Mouse (Mus musculus): ENCODE results near the gene Cirbp. TPM values are rescaled to one million over a fixed set of nuclear protein-coding genes. Genes with fewer than 3 reads are reported as not detected.

Gene Cirbp
- polyA plus RNA-seq, 1 experiment = 50.2 TPM

GRCm38 (mm10) chr10:80154384-80154783, 11.4 kb upstream of the Cirbp start:
- no peak overlapping the region for H3K27ac ChIP-seq (ENCODE audit: insufficient read depth, low read length)
- peaks cover 19% of the 10 kb centered on the region for H3K4me1 ChIP-seq (ENCODE audit: control insufficient read depth, insufficient read depth, low read length)
- no peak for TF ChIP-seq CTCF (IDR thresholded peaks at IDR 0.05; ENCODE audit: borderline replicate concordance, insufficient read depth, low read length)
- TF ChIP-seq POLR2A (IDR thresholded peaks at IDR 0.05; ENCODE audit: low read depth, low read length) = no peak
- no peak overlapping the region for H3K4me3 ChIP-seq (ENCODE audit: insufficient read depth, low read length)

- H3K27ac ChIP-seq (ENCODE audit: insufficient read depth, low read length) = no peak overlapping the region
- TF ChIP-seq POLR2A (IDR thresholded peaks at IDR 0.05; ENCODE audit: low read depth, low read length) = no peak
- no peak for TF ChIP-seq CTCF (IDR thresholded peaks at IDR 0.05; ENCODE audit: borderline replicate concordance, insufficient read depth, low read length)
Observed at GRCm38 (mm10) chr10:80155277-80155676, 10.5 kb upstream of the Cirbp start.

GRCm38 (mm10) chr10:80156002-80156751, 9.6 kb upstream of the Cirbp start:
- no peak overlapping the region for H3K4me3 ChIP-seq (ENCODE audit: insufficient read depth, low read length)
- H3K27ac ChIP-seq (ENCODE audit: insufficient read depth, low read length) = peak overlapping the region; percentile 34
- H3K4me1 ChIP-seq (ENCODE audit: control insufficient read depth, insufficient read depth, low read length) = peaks cover 25% of the 10 kb centered on the region
- TF ChIP-seq POLR2A (IDR thresholded peaks at IDR 0.05; ENCODE audit: low read depth, low read length) (no peak), CTCF (IDR thresholded peaks at IDR 0.05; ENCODE audit: borderline replicate concordance, insufficient read depth, low read length) (no peak)

More at GRCm38 (mm10) chr10:80155277-80155676, 10.5 kb upstream of the Cirbp start:
- Histone ChIP-seq H3K4me3 (ENCODE audit: insufficient read depth, low read length) (no peak overlapping the region), H3K4me1 (ENCODE audit: control insufficient read depth, insufficient read depth, low read length) (peaks cover 21% of the 10 kb centered on the region)

- H3K27ac ChIP-seq (ENCODE audit: insufficient read depth, low read length) = peak overlapping the region; percentile 34
- TF ChIP-seq POLR2A (IDR thresholded peaks at IDR 0.05; ENCODE audit: low read depth, low read length) = no peak
- no peak for TF ChIP-seq CTCF (IDR thresholded peaks at IDR 0.05; ENCODE audit: borderline replicate concordance, insufficient read depth, low read length)
- peaks cover 26% of the 10 kb centered on the region for H3K4me1 ChIP-seq (ENCODE audit: control insufficient read depth, insufficient read depth, low read length)
- H3K4me3 ChIP-seq (ENCODE audit: insufficient read depth, low read length) = no peak overlapping the region
Observed at GRCm38 (mm10) chr10:80156752-80157053, 9.1 kb upstream of the Cirbp start.

GRCm38 (mm10) chr10:80157141-80157929, 8.4 kb upstream of the Cirbp start:
- peak overlapping the region; percentile 59 for H3K27ac ChIP-seq (ENCODE audit: insufficient read depth, low read length)
- H3K4me1 ChIP-seq (ENCODE audit: control insufficient read depth, insufficient read depth, low read length) = peaks cover 30% of the 10 kb centered on the region
- TF ChIP-seq CTCF (IDR thresholded peaks at IDR 0.05; ENCODE audit: borderline replicate concordance, insufficient read depth, low read length) = no peak
- no peak for TF ChIP-seq POLR2A (IDR thresholded peaks at IDR 0.05; ENCODE audit: low read depth, low read length)
- no peak overlapping the region for H3K4me3 ChIP-seq (ENCODE audit: insufficient read depth, low read length)

- Histone ChIP-seq H3K27ac (ENCODE audit: insufficient read depth, low read length) (peak overlapping the region; percentile 88), H3K4me1 (ENCODE audit: control insufficient read depth, insufficient read depth, low read length) (peaks cover 38% of the 10 kb centered on the region), H3K4me3 (ENCODE audit: insufficient read depth, low read length) (no peak overlapping the region)
- TF ChIP-seq POLR2A (IDR thresholded peaks at IDR 0.05; ENCODE audit: low read depth, low read length) (no peak), CTCF (IDR thresholded peaks at IDR 0.05; ENCODE audit: borderline replicate concordance, insufficient read depth, low read length) (no peak)
Observed at GRCm38 (mm10) chr10:80158307-80158986, 7.3 kb upstream of the Cirbp start.

- Histone ChIP-seq H3K4me3 (ENCODE audit: insufficient read depth, low read length) (no peak overlapping the region), H3K27ac (ENCODE audit: insufficient read depth, low read length) (peak overlapping the region; percentile 88), H3K4me1 (ENCODE audit: control insufficient read depth, insufficient read depth, low read length) (peaks cover 40% of the 10 kb centered on the region)
- TF ChIP-seq CTCF (IDR thresholded peaks at IDR 0.05; ENCODE audit: borderline replicate concordance, insufficient read depth, low read length) = no peak
- TF ChIP-seq POLR2A (IDR thresholded peaks at IDR 0.05; ENCODE audit: low read depth, low read length) = no peak
Observed at GRCm38 (mm10) chr10:80159021-80159560, 6.7 kb upstream of the Cirbp start.

- H3K27ac ChIP-seq (ENCODE audit: insufficient read depth, low read length) = peak overlapping the region; percentile 97
- H3K4me1 ChIP-seq (ENCODE audit: control insufficient read depth, insufficient read depth, low read length) = peaks cover 40% of the 10 kb centered on the region
- TF ChIP-seq POLR2A (IDR thresholded peaks at IDR 0.05; ENCODE audit: low read depth, low read length) (no peak), CTCF (IDR thresholded peaks at IDR 0.05; ENCODE audit: borderline replicate concordance, insufficient read depth, low read length) (no peak)
- H3K4me3 ChIP-seq (ENCODE audit: insufficient read depth, low read length) = peak overlapping the region; percentile 18
Observed at GRCm38 (mm10) chr10:80159561-80160454, 6.0 kb upstream of the Cirbp start.
